Mouse (Mus musculus): Measurements from ENCODE around the gene Gpr61.

DNA sequence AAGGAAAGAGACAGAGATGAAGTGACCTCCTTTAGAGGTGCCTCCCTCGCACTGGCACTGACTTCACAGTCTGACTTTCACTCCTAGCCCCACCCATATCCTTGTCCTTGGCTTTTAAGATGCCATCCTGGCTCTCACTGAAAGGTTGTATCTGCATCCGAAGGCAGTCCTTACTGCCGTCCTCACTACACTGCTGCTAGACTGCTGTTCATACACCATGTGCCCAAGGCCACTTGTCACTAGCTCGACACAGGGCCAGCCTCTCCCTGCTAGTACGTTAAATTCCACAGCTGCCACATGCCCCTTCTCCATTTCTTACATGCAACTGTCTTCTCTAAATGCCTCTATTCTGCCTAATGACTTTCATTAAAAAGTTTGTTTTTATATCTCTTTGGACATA lies 43.4 kb downstream of the Gpr61 start:
- TF ChIP-seq POLR2A (IDR thresholded peaks at IDR 0.05; ENCODE audit: extremely low read depth, insufficient read depth, low read length) (no peak), CTCF (IDR thresholded peaks at IDR 0.05; ENCODE audit: low read depth, low read length) (no peak)
